Mouse (Mus musculus): Measurements from ENCODE around the gene Gzmg. TPM values are rescaled to one million over a fixed set of nuclear protein-coding genes. Genes with fewer than 3 reads are reported as not detected.

Gzmg gene
- total RNA-seq, 2 experiments from 2014 or later = not detected

Other genes starting within 250 kb of the Gzmg start
- gene Cma1, start 214.9 kb downstream of the Gzmg start, total RNA-seq (2015) = 0.51 and 1.0 TPM in 2 replicates
- 1.8 TPM in 1 of 2 replicates, not detected in the other for gene Cma1, start 214.9 kb downstream of the Gzmg start, total RNA-seq (2017)
- not detected in 2 replicates for gene Cma2, start 208.6 kb downstream of the Gzmg start, total RNA-seq (2015)
- not detected in 2 replicates for gene Cma2, start 208.6 kb downstream of the Gzmg start, total RNA-seq (2017)
- gene Mcpt1, start 141.6 kb downstream of the Gzmg start, total RNA-seq (2015) = not detected in 2 replicates
- not detected in 2 replicates for gene Mcpt1, start 141.6 kb downstream of the Gzmg start, total RNA-seq (2017)
- gene Mcpt9, start 129.1 kb downstream of the Gzmg start, total RNA-seq (2015) = not detected in 2 replicates
- not detected in 2 replicates for gene Mcpt9, start 129.1 kb downstream of the Gzmg start, total RNA-seq (2017)
- not detected in 2 replicates for gene Mcpt2, start 117.5 kb downstream of the Gzmg start, total RNA-seq (2015)
- gene Mcpt2, start 117.5 kb downstream of the Gzmg start, total RNA-seq (2017) = not detected in 2 replicates
- not detected in 2 replicates for gene Mcpt4, start 97.3 kb downstream of the Gzmg start, total RNA-seq (2015)
- not detected in 2 replicates for gene Mcpt4, start 97.3 kb downstream of the Gzmg start, total RNA-seq (2017)
- gene Mcpt8, start 74.3 kb downstream of the Gzmg start, total RNA-seq (2015) = 641 and 651 TPM in 2 replicates
- gene Mcpt8, start 74.3 kb downstream of the Gzmg start, total RNA-seq (2017) = 298 and 314 TPM in 2 replicates
- 302 and 309 TPM in 2 replicates for gene Ctsg, start 57.0 kb downstream of the Gzmg start, total RNA-seq (2015)
- 280 and 285 TPM in 2 replicates for gene Ctsg, start 57.0 kb downstream of the Gzmg start, total RNA-seq (2017)
- gene Gzme, start 39.0 kb downstream of the Gzmg start, total RNA-seq (2015) = not detected in 2 replicates
- not detected in 2 replicates for gene Gzme, start 39.0 kb downstream of the Gzmg start, total RNA-seq (2017)
- not detected in 2 replicates for gene Gzmd, start 27.0 kb downstream of the Gzmg start, total RNA-seq (2015)
- gene Gzmd, start 27.0 kb downstream of the Gzmg start, total RNA-seq (2017) = not detected in 2 replicates
- not detected in 2 replicates for gene Gzmn, start 15.0 kb upstream of the Gzmg start, total RNA-seq (2015)
- gene Gzmn, start 15.0 kb upstream of the Gzmg start, total RNA-seq (2017) = not detected in 2 replicates
- not detected in 2 replicates for gene Gzmf, start 51.8 kb upstream of the Gzmg start, total RNA-seq (2015)
- gene Gzmf, start 51.8 kb upstream of the Gzmg start, total RNA-seq (2017) = not detected in 2 replicates
- gene Gzmc, start 75.1 kb upstream of the Gzmg start, total RNA-seq (2015) = 0.16 TPM in 1 of 2 replicates, not detected in the other
- not detected in 2 replicates for gene Gzmc, start 75.1 kb upstream of the Gzmg start, total RNA-seq (2017)
- gene Gzmb, start 102.7 kb upstream of the Gzmg start, total RNA-seq (2015) = 1.8 and 2.1 TPM in 2 replicates
- 1.7 and 2.1 TPM in 2 replicates for gene Gzmb, start 102.7 kb upstream of the Gzmg start, total RNA-seq (2017)
- gene Atp12a, start 205.5 kb upstream of the Gzmg start, total RNA-seq (2015) = not detected in 2 replicates
- gene Atp12a, start 205.5 kb upstream of the Gzmg start, total RNA-seq (2017) = not detected in 2 replicates
- gene Rnf17, start 243.0 kb upstream of the Gzmg start, total RNA-seq (2015) = 0.65 and 1.1 TPM in 2 replicates
- gene Rnf17, start 243.0 kb upstream of the Gzmg start, total RNA-seq (2017) = 0.65 and 1.5 TPM in 2 replicates

Measured in megakaryocyte, adult 5-6 weeks (primary cell).